Mouse (Mus musculus) cortical plate, adult 2 months (tissue): ENCODE measurements around the gene Grip1. TPM values are rescaled to one million over a fixed set of nuclear protein-coding genes. Genes with fewer than 3 reads are reported as not detected.

Experiments
- H3K27ac ChIP-seq: fragments of 200-500 bp; 2 replicates; pipeline ENCODE4 v1.5.1; 2012; ENCODE audit warnings: low read length, control low read depth, inconsistent platforms; ENCODE audit not compliant: insufficient read depth
- H3K4me1 ChIP-seq: fragments of 200-500 bp; 2 replicates; pipeline ENCODE4 v1.6.1; 2011; ENCODE audit warnings: low read length; ENCODE audit not compliant: control insufficient read depth, insufficient read depth
- H3K4me3 ChIP-seq: fragments of 200-500 bp; 2 replicates; pipeline ENCODE4 v1.5.1; 2011; ENCODE audit warnings: mild to moderate bottlenecking, low read length, control low read depth; ENCODE audit not compliant: insufficient read depth
- CTCF ChIP-seq: fragments of 200-500 bp; IDR thresholded peaks from 2 replicates; pipeline ENCODE4 v1.5.1; 2011; ENCODE audit warnings: mild to moderate bottlenecking, control low read depth, low read length; ENCODE audit not compliant: insufficient read depth; ENCODE audit errors: extremely low read depth
- POLR2A ChIP-seq: fragments of 200-500 bp; IDR thresholded peaks from 2 replicates; pipeline ENCODE4 v1.6.1; 2011; ENCODE audit warnings: mild to moderate bottlenecking, low read length, control low read depth; ENCODE audit not compliant: insufficient read depth; ENCODE audit errors: extremely low read depth
- polyA plus RNA-seq: library from polyadenylated mRNA; depleted of rRNA; stranded (reverse); fragments of >200 nt; gene quantifications from 2 replicates; pipeline ENCODE4 v1.2.3, GENCODE M21; 2012

Grip1 gene
- polyA plus RNA-seq, 1 experiment = 7.8 TPM

GRCm38 (mm10) chr10:119608998-119609397 lies 155.4 kb downstream of the Grip1 start:
- Histone ChIP-seq H3K27ac (no peak overlapping the region), H3K4me1 (no peaks in the 10 kb centered on the region), H3K4me3 (no peak overlapping the region)
- TF ChIP-seq CTCF (no peak), POLR2A (no peak)

GRCm38 (mm10) chr10:119610279-119610895 lies 156.8 kb downstream of the Grip1 start:
- no peak overlapping the region for H3K4me3 ChIP-seq
- H3K4me1 ChIP-seq = no peaks in the 10 kb centered on the region; the same call in 1 of the 2 replicates
- H3K27ac ChIP-seq = no peak overlapping the region
- no peak for TF ChIP-seq POLR2A
- TF ChIP-seq CTCF = peak; percentile 52

GRCm38 (mm10) chr10:119612034-119612433 lies 158.4 kb downstream of the Grip1 start:
- Histone ChIP-seq H3K4me1 (peaks cover 3% of the 10 kb centered on the region; the same call in 1 of the 2 replicates), H3K4me3 (no peak overlapping the region), H3K27ac (no peak overlapping the region)
- TF ChIP-seq CTCF (no peak), POLR2A (no peak)

DNA sequence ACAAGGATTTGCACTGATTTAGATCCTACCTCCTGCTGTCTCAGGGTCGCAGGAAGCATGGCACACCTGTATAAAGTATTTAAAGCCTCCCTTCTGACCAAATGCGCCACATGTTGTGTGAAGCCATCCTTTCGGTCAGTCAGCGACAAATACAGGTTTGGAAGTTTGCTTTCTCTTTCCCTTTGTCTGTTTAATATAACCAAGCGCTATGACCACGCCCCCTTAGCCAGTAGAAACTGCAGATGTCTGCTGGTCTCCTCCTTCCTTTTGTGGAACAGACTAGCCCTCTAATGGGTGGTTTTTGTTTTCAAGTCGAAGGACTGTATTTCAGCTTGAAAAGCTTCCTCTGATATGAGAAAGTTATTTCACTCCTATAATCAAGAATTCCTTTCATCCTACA lies 161.1 kb downstream of the Grip1 start:
- H3K4me1 ChIP-seq = peaks cover 3% of the 10 kb centered on the region; the same call in 1 of the 2 replicates
- no peak overlapping the region for H3K4me3 ChIP-seq
- H3K27ac ChIP-seq = no peak overlapping the region
- TF ChIP-seq CTCF (no peak), POLR2A (no peak)

- TF ChIP-seq CTCF (no peak), POLR2A (no peak)
- Histone ChIP-seq H3K27ac (no peak overlapping the region), H3K4me1 (peaks cover 3% of the 10 kb centered on the region; the same call in 1 of the 2 replicates)
Measured at GRCm38 (mm10) chr10:119615240-119615885, 161.7 kb downstream of the Grip1 start.

GRCm38 (mm10) chr10:119616078-119616477 lies 162.4 kb downstream of the Grip1 start:
- TF ChIP-seq CTCF = no peak
- no peak for TF ChIP-seq POLR2A
- Histone ChIP-seq H3K4me3 (no peak overlapping the region), H3K4me1 (peaks cover 3% of the 10 kb centered on the region; the same call in 1 of the 2 replicates), H3K27ac (no peak overlapping the region)

More at GRCm38 (mm10) chr10:119615240-119615885, 161.7 kb downstream of the Grip1 start:
- no peak overlapping the region for H3K4me3 ChIP-seq

DNA sequence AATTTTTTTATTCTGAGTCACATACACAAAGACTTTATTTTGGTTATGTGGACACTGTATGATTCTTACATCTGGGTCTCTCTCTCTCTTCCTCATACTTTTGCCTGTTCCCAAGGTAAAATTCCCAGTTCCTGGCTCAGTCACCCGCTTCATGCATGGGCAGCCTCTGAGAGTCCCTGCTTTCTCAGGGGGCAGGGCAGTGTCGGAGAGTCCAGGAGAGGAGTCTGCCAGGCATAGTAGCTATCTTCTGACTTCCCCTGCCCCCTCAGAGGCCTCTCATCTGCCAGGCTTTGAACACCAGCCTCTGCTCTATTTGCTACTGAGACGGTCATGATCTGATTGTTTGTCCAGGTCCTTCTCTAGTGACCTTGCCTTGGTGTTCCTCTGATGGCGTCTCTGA lies 175.0 kb downstream of the Grip1 start:
- no peak overlapping the region for H3K27ac ChIP-seq
- TF ChIP-seq CTCF = no peak
- no peak overlapping the region for H3K4me3 ChIP-seq

GRCm38 (mm10) chr10:119630401-119630800 lies 176.8 kb downstream of the Grip1 start:
- Histone ChIP-seq H3K4me1 (peaks cover 2% of the 10 kb centered on the region; the same call in 1 of the 2 replicates), H3K27ac (no peak overlapping the region), H3K4me3 (no peak overlapping the region)
- no peak for TF ChIP-seq CTCF
- no peak for TF ChIP-seq POLR2A

More for the DNA sequence above, 175.0 kb downstream of the Grip1 start:
- H3K4me1 ChIP-seq = peaks cover 2% of the 10 kb centered on the region; the same call in 1 of the 2 replicates

GRCm38 (mm10) chr10:119631966-119632365 lies 178.3 kb downstream of the Grip1 start:
- Histone ChIP-seq H3K27ac (no peak overlapping the region), H3K4me1 (peaks cover 2% of the 10 kb centered on the region; the same call in 1 of the 2 replicates), H3K4me3 (no peak overlapping the region)
- TF ChIP-seq CTCF = no peak
- no peak for TF ChIP-seq POLR2A

DNA sequence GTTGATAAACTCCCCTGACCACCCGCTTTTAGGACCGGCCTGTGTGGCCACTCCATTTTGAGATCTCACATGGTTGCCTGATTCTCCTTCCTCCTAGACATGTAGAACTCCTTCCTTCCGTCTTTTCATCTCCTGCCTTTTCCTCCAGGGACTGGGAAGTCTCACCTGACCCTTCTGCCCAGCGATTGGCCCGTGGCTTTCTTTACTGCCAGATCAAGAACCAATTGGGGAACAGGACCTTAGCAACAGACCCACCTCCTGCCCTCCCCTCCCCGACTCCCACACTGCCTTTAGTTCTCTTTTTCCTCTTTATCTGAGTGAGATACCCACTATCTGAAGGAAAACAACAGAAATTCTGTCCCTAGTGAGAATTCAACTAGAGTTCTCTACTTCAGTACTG lies 180.9 kb downstream of the Grip1 start:
- no peak for TF ChIP-seq CTCF
- no peak for TF ChIP-seq POLR2A
- Histone ChIP-seq H3K27ac (no peak overlapping the region), H3K4me3 (no peak overlapping the region)

More for the DNA sequence above, 180.9 kb downstream of the Grip1 start:
- no peaks in the 10 kb centered on the region for H3K4me1 ChIP-seq
